Mouse (Mus musculus): Measurements from ENCODE around the gene Chd4.

DNA sequence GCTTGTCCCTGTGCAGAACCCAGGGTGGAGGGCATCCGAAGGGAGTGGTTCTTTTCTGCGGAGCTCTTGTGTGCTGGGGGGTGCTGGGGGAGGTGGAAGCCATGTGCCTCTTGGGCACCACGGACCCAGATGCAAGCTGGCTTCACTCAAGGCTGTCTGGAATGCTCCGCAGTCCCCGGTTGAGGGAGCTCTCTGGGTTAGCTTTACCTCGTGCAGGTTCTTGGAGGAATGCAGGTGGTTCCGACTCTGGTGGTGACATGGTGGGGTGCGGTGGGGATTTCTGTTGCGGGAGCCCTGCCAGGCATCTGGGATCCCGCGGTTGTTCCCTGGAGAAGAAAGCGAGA, 1.5 kb downstream of the Chd4 start:
- no peak for TF ChIP-seq CTCF (conservative IDR thresholded peaks at IDR 0.05; ENCODE audit: low read length)
- no peak for TF ChIP-seq NANOG (IDR thresholded peaks at IDR 0.05; ENCODE audit: borderline replicate concordance, low read length)
